Mouse (Mus musculus) heart, adult 2 months (tissue): ENCODE data around the gene Apba1. TPM values are rescaled to one million over a fixed set of nuclear protein-coding genes. Genes with fewer than 3 reads are reported as not detected.

Experiments
- DNase-seq, 2 experiments: peaks; one replicate each; pipeline ENCODE4 v3.0.0; 2021
- H3K27ac ChIP-seq: fragments of 200-600 bp; 2 replicates; pipeline ENCODE4 v1.8.1; 2022
- H3K27me3 ChIP-seq: fragments of 200-500 bp; 2 replicates; pipeline ENCODE4 v1.6.1; 2012; ENCODE audit warnings: mild to moderate bottlenecking, low read length, inconsistent platforms, mixed read lengths; ENCODE audit not compliant: control insufficient read depth, insufficient read depth
- H3K36me3 ChIP-seq: fragments of 200-500 bp; 2 replicates; pipeline ENCODE4 v1.6.1; 2012; ENCODE audit warnings: low read length, inconsistent platforms; ENCODE audit not compliant: control insufficient read depth, insufficient read depth
- H3K4me1 ChIP-seq: fragments of 200-500 bp; 2 replicates; pipeline ENCODE4 v1.6.1; 2011; ENCODE audit warnings: low read length; ENCODE audit not compliant: control insufficient read depth, insufficient read depth
- H3K4me3 ChIP-seq: fragments of 200-600 bp; 2 replicates; pipeline ENCODE4 v1.8.1; 2022
- H3K79me2 ChIP-seq: fragments of 200-500 bp; replicated peaks from 2 replicates; pipeline ENCODE4 v1.6.1; 2012; ENCODE audit warnings: mild to moderate bottlenecking, inconsistent platforms, low read length, moderate library complexity, mixed read lengths; ENCODE audit not compliant: control insufficient read depth, insufficient read depth
- H3K9ac ChIP-seq: fragments of 200-500 bp; 2 replicates; pipeline ENCODE4 v1.6.1; 2012; ENCODE audit warnings: low read depth, mild to moderate bottlenecking, control low read depth, inconsistent platforms, low read length, mixed read lengths
- CTCF ChIP-seq: fragments of 200-600 bp; IDR thresholded peaks from 2 replicates; pipeline ENCODE4 v1.8.1; 2022; ENCODE audit warnings: antibody characterized with exemption, mild to moderate bottlenecking, moderate library complexity
- EP300 ChIP-seq: fragments of 200-500 bp; IDR thresholded peaks from 2 replicates; pipeline ENCODE4 v1.6.1; 2011; ENCODE audit warnings: low read depth, low read length, control low read depth; ENCODE audit not compliant: insufficient read depth
- POLR2A ChIP-seq: fragments of 200-500 bp; IDR thresholded peaks from 2 replicates; pipeline ENCODE4 v1.6.1; 2011; ENCODE audit warnings: mild to moderate bottlenecking, low read depth, low read length, control low read depth; ENCODE audit not compliant: insufficient read depth
- WGBS: fragments of 180-500 bp; shearing (Covaris S2); methylation state at CpG from one replicate; pipeline ENCODE4 v1.1.7; 2018; 5-methylcytosine and 5-hydroxymethylcytosine counted together
- intact Hi-C: fragments of 180-260 bp; cut with DNase I; formaldehyde crosslinking; loops from one replicate; pipeline ENCODE4 v1.15.1; 2025
- polyA plus RNA-seq: library from polyadenylated mRNA; depleted of rRNA; stranded (reverse); fragments of >200 nt; gene quantifications from 2 replicates; pipeline ENCODE4 v1.2.3, GENCODE M21; 2012
- total RNA-seq, 2 experiments: library from RNA; stranded (reverse); gene quantifications; 2 replicates each; pipeline ENCODE4 v1.2.3; 2021

The Apba1 gene
- total and polyA plus RNA-seq, 3 experiments = 2.7 to 3.9 (median 3.0) TPM

- no peaks in the 10 kb centered on the region for H3K36me3 ChIP-seq
- no peaks in the 10 kb centered on the region for H3K79me2 ChIP-seq
- no peak overlapping the region for H3K4me3 ChIP-seq
- H3K27ac ChIP-seq = no peak overlapping the region
- WGBS = 72% methylated on average over 7 of the region's 7 CpGs
- no peaks in the 10 kb centered on the region for H3K27me3 ChIP-seq
- DNase-seq = no peak
- intact Hi-C loops = no loop called here
- H3K4me1 ChIP-seq = no peaks in the 10 kb centered on the region; the same call in 1 of the 2 replicates
- no peak overlapping the region for H3K9ac ChIP-seq
- TF ChIP-seq CTCF = no peak
- no peak for TF ChIP-seq POLR2A
- no peak for TF ChIP-seq EP300
Measured at GRCm38 (mm10) chr19:23855832-23856231, 97.1 kb downstream of the Apba1 start.

GRCm38 (mm10) chr19:23858091-23858490 lies 99.4 kb downstream of the Apba1 start:
- no peak overlapping the region for H3K4me3 ChIP-seq
- WGBS = 96% methylated on average over 4 of the region's 4 CpGs
- H3K4me1 ChIP-seq = no peaks in the 10 kb centered on the region; the same call in 1 of the 2 replicates
- no peaks in the 10 kb centered on the region for H3K36me3 ChIP-seq
- H3K79me2 ChIP-seq = no peaks in the 10 kb centered on the region
- intact Hi-C loops = no loop called here
- H3K27ac ChIP-seq = no peak overlapping the region
- TF ChIP-seq POLR2A (no peak), EP300 (no peak), CTCF (peak; percentile 20)
- no peak overlapping the region for H3K9ac ChIP-seq
- no peaks in the 10 kb centered on the region for H3K27me3 ChIP-seq
- DNase-seq = no peak

- no peak for DNase-seq
- no peaks in the 10 kb centered on the region for H3K27me3 ChIP-seq
- no peak overlapping the region for H3K9ac ChIP-seq
- WGBS = 93% methylated on average over 9 of the region's 9 CpGs
- TF ChIP-seq POLR2A = no peak
- TF ChIP-seq CTCF = no peak
- TF ChIP-seq EP300 = no peak
- H3K4me1 ChIP-seq = no peaks in the 10 kb centered on the region; the same call in 1 of the 2 replicates
- intact Hi-C loops = no loop called here
- H3K27ac ChIP-seq = no peak overlapping the region
- H3K36me3 ChIP-seq = no peaks in the 10 kb centered on the region
- no peaks in the 10 kb centered on the region for H3K79me2 ChIP-seq
- no peak overlapping the region for H3K4me3 ChIP-seq
Measured at GRCm38 (mm10) chr19:23858781-23859180, 100.1 kb downstream of the Apba1 start.

GRCm38 (mm10) chr19:23860151-23860820 lies 101.6 kb downstream of the Apba1 start:
- peak; percentile 18 to 40 for DNase-seq
- WGBS = 27% methylated on average over 13 of the region's 13 CpGs
- Histone ChIP-seq H3K79me2 (no peaks in the 10 kb centered on the region), H3K27me3 (no peaks in the 10 kb centered on the region), H3K36me3 (no peaks in the 10 kb centered on the region), H3K9ac (no peak overlapping the region), H3K4me3 (no peak overlapping the region), H3K4me1 (no peaks in the 10 kb centered on the region; the same call in 1 of the 2 replicates), H3K27ac (no peak overlapping the region)
- intact Hi-C loops = loop anchor here (1.0 to 5.0 kb wide), 3 partner anchors 101 to 407 kb away; partner anchors contain the start of gene Apba1
- TF ChIP-seq POLR2A (no peak), CTCF (peak; percentile 87)

GRCm38 (mm10) chr19:23862736-23863135 lies 104.0 kb downstream of the Apba1 start:
- intact Hi-C loops = loop anchor here (5.0 kb wide), 2 partner anchors 105 to 405 kb away; partner anchors contain the start of gene Apba1
- WGBS = 40% methylated on average over 4 of the region's 4 CpGs
- H3K4me1 ChIP-seq = no peaks in the 10 kb centered on the region
- no peaks in the 10 kb centered on the region for H3K79me2 ChIP-seq
- no peak overlapping the region for H3K4me3 ChIP-seq
- H3K27ac ChIP-seq = no peak overlapping the region
- H3K9ac ChIP-seq = no peak overlapping the region
- no peaks in the 10 kb centered on the region for H3K36me3 ChIP-seq
- TF ChIP-seq POLR2A (no peak), EP300 (no peak), CTCF (peak; percentile 63)
- no peaks in the 10 kb centered on the region for H3K27me3 ChIP-seq
- DNase-seq = no peak

GRCm38 (mm10) chr19:23863959-23864358 lies 105.3 kb downstream of the Apba1 start:
- Histone ChIP-seq H3K36me3 (no peaks in the 10 kb centered on the region), H3K27ac (no peak overlapping the region), H3K4me1 (no peaks in the 10 kb centered on the region), H3K9ac (no peak overlapping the region), H3K79me2 (no peaks in the 10 kb centered on the region), H3K4me3 (no peak overlapping the region), H3K27me3 (no peaks in the 10 kb centered on the region)
- no peak for TF ChIP-seq POLR2A
- TF ChIP-seq EP300 = no peak
- TF ChIP-seq CTCF = no peak
- intact Hi-C loops = loop anchor here (5.0 kb wide), 2 partner anchors 107 to 403 kb away; partner anchors contain the start of gene Apba1
- peak; percentile 39 to 44 for DNase-seq
- WGBS = 43% methylated on average over 3 of the region's 3 CpGs
